Mouse (Mus musculus): ENCODE measurements around the gene Tcaf3. TPM values are rescaled to one million over a fixed set of nuclear protein-coding genes. Genes with fewer than 3 reads are reported as not detected.

Gene Tcaf3
- polyA plus RNA-seq, 1 experiment from 2014 or later = not detected

DNA sequence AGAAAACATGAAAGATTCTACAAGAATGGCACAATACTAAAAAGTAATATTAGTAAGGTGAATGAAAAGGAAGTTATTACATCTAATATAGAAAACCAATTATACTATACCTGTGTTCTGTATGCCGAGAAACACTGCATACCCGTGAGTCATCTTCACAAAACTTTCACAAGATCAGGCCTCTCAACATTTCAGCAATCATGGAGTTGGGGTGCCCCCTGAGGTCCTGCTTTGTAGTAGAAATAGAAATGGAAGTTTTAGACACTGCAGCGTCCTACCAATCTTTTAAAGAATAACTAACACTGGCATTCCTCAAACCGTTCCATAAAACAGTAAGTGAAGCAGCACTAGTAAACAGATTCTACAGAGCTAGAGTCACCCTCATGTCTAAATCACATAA, 18.8 kb downstream of the Tcaf3 start:
- WGBS = 63% methylated on average over 4 of the region's 4 CpGs
- Histone ChIP-seq H3K9me3 (replicated peaks) (no peaks in the 10 kb centered on the region), H3K27me3 (no peaks in the 10 kb centered on the region), H3K9ac (no peak overlapping the region), H3K27ac (no peak overlapping the region), H3K4me2 (no peak overlapping the region), H3K36me3 (no peaks in the 10 kb centered on the region), H3K4me1 (replicated peaks) (peaks cover 7% of the 10 kb centered on the region), H3K4me3 (no peak overlapping the region)
- no peak for ATAC-seq (replicated peaks; ENCODE audit: insufficient number of reproducible peaks, insufficient read depth, low FRiP score, low read depth)

DNA sequence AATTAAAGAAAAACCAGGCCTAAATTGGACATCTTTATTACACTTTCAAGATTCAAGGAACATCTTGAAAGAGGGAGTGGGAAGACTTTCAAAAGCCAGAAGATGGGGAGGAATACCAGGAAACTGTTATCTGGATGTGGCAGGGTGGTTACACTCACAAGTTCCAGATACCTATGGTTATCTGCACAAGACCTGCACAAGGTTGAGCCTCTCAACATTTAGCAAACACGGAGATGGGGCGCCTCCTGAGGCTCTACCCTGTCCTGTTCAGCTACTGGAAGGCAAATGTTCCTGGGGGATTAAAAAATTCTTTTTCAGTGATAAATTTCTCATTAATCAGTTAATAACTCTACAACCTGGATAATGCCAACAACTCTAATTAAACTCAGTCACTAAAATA, 20.1 kb downstream of the Tcaf3 start:
- H3K4me2 ChIP-seq = no peak overlapping the region
- WGBS = 78% methylated on average over 2 of the region's 2 CpGs
- no peaks in the 10 kb centered on the region for H3K36me3 ChIP-seq
- no peaks in the 10 kb centered on the region for H3K9me3 ChIP-seq (replicated peaks)
- H3K4me3 ChIP-seq = no peak overlapping the region
- no peak overlapping the region for H3K27ac ChIP-seq
- no peak overlapping the region for H3K9ac ChIP-seq
- no peaks in the 10 kb centered on the region for H3K4me1 ChIP-seq (replicated peaks)
- no peak for ATAC-seq (replicated peaks; ENCODE audit: insufficient number of reproducible peaks, insufficient read depth, low FRiP score, low read depth)
- no peaks in the 10 kb centered on the region for H3K27me3 ChIP-seq

DNA sequence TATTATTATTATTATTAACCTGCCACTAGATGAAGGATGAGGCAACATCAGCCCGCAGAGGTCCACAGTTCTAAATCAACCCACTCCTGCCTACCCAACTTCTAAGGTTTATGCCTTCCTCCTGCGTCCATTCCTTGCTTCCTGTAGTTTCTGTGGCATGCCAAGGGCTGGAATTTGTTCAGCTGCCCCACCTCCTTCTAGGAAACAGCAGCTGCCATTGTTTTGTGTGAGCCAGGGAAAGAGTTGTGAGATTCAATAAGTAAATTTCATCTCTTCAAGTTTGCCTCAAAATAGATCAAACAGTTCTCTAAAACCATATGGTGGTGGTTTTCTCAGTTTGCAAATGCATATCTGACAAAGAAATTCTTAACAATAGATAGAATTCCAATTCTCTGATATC, 29.3 kb downstream of the Tcaf3 start:
- 66% methylated on average over 2 of the region's 2 CpGs for WGBS
- Histone ChIP-seq H3K27ac (no peak overlapping the region), H3K9me3 (replicated peaks) (no peaks in the 10 kb centered on the region), H3K9ac (no peak overlapping the region), H3K4me3 (no peak overlapping the region), H3K27me3 (no peaks in the 10 kb centered on the region), H3K4me1 (replicated peaks) (no peaks in the 10 kb centered on the region), H3K4me2 (no peak overlapping the region), H3K36me3 (no peaks in the 10 kb centered on the region)
- ATAC-seq (replicated peaks; ENCODE audit: insufficient number of reproducible peaks, insufficient read depth, low FRiP score, low read depth) = no peak

DNA sequence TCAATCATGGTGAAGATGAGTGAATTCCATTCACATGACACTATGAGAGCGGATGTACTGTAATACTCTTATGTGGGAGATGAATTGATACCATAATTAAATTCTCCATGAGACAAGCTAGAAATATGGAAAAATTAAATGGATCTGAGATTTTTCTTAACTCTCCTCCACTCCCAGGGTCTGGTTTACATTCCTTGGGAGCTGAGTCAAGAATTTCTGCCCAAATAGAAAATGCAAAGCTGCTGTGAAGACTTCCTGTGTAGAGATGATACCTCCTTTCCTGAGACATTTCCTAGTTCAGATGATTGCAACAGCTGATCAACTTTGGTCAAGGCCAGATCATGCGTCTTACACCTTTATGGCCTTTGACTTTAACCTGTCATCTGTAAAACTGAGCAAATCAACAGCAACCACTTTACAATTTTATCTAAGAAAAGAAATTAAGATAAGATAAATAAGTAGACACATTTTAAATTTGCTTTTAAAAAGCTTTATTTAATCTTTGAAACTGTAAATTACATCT, 31.4 kb downstream of the Tcaf3 start:
- Histone ChIP-seq H3K4me1 (replicated peaks) (peaks cover 4% of the 10 kb centered on the region), H3K4me3 (no peak overlapping the region), H3K4me2 (no peak overlapping the region), H3K27ac (no peak overlapping the region), H3K36me3 (no peaks in the 10 kb centered on the region), H3K9ac (no peak overlapping the region), H3K9me3 (replicated peaks) (no peaks in the 10 kb centered on the region), H3K27me3 (no peaks in the 10 kb centered on the region)
- 74% methylated on average over 2 of the region's 2 CpGs for WGBS
- no peak for ATAC-seq (replicated peaks; ENCODE audit: insufficient number of reproducible peaks, insufficient read depth, low FRiP score, low read depth)

DNA sequence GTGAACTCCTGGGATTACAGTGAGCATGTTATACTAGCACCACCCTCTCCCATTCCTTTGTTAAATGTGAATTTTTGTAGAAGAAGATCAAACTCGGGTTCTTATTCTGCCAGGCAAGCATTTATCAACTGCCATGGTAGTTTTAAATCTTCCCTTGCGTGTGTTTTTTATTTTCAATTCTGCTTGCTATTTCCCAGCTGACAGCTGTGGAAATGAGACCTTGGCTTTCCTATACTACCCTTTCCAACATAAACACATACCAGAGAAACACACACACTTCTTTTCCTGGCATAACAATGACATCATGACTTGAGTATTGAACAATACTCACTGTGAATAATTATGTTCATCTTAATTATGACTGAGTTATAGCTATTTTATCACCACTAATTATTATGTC, 35.2 kb downstream of the Tcaf3 start:
- H3K36me3 ChIP-seq = no peaks in the 10 kb centered on the region
- H3K4me2 ChIP-seq = no peak overlapping the region
- no peaks in the 10 kb centered on the region for H3K27me3 ChIP-seq
- H3K9ac ChIP-seq = no peak overlapping the region
- H3K4me1 ChIP-seq (replicated peaks) = peaks cover 19% of the 10 kb centered on the region
- no peak overlapping the region for H3K4me3 ChIP-seq
- H3K27ac ChIP-seq = 0 out of 2 replicates have a peak overlapping the region, but pooled peaks have one; percentile 12
- no peaks in the 10 kb centered on the region for H3K9me3 ChIP-seq (replicated peaks)
- ATAC-seq (replicated peaks; ENCODE audit: insufficient number of reproducible peaks, insufficient read depth, low FRiP score, low read depth) = no peak
- 52% methylated on average over 2 of the region's 2 CpGs for WGBS

DNA sequence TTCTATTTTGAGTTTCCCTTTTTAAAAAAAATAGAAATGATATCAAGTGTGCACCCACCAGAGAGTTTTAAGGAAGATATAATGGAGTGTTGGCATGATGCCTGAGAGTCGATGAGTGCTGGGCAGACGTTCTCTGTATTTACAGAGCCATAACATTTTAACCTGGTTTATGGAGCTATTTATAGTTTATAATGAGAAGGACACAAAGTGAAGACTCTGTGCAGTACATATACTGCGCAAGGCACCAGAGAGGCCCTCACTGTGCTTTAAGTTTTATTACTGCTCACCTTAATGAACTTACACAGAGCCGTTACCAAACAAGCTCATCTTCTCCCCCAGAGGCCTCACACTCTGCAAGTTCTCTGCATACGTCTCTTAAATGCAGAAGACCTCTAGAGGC, 36.6 kb downstream of the Tcaf3 start:
- H3K9me3 ChIP-seq (replicated peaks) = no peaks in the 10 kb centered on the region
- no peak overlapping the region for H3K9ac ChIP-seq
- no peak overlapping the region for H3K4me2 ChIP-seq
- ATAC-seq (replicated peaks; ENCODE audit: insufficient number of reproducible peaks, insufficient read depth, low FRiP score, low read depth) = peak; percentile 83; the same call in 1 of the 2 replicates
- 38% methylated on average over 5 of the region's 5 CpGs for WGBS
- H3K27ac ChIP-seq = peak overlapping the region; percentile 63
- H3K27me3 ChIP-seq = no peaks in the 10 kb centered on the region
- H3K4me3 ChIP-seq = no peak overlapping the region
- H3K4me1 ChIP-seq (replicated peaks) = peaks cover 19% of the 10 kb centered on the region
- no peaks in the 10 kb centered on the region for H3K36me3 ChIP-seq

DNA sequence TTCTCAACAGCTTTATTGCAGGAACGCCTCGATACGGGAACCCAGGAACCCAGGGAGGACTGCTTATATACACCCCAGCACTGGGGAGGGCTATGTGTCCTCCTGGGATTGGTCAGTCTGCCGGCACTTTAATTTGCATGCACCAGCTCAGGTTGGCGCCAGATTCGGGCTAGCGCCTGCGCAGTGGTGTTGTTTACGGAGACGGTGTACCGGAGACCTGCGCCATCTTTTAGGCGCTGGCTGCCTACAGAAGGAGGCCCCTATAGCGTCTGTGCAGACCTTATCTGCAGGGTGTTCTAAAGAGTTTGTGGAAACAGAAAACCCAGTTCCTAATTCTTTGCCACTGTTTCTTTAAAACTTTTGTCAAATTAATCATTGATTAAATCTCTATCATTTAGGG, 38.9 kb downstream of the Tcaf3 start:
- H3K9ac ChIP-seq = no peak overlapping the region
- H3K27ac ChIP-seq = no peak overlapping the region
- no peaks in the 10 kb centered on the region for H3K27me3 ChIP-seq
- no peaks in the 10 kb centered on the region for H3K36me3 ChIP-seq
- WGBS = 94% methylated on average over 14 of the region's 14 CpGs
- no peak overlapping the region for H3K4me3 ChIP-seq
- no peak overlapping the region for H3K4me2 ChIP-seq
- no peaks in the 10 kb centered on the region for H3K9me3 ChIP-seq (replicated peaks)
- peaks cover 19% of the 10 kb centered on the region for H3K4me1 ChIP-seq (replicated peaks)
- ATAC-seq (replicated peaks; ENCODE audit: insufficient number of reproducible peaks, insufficient read depth, low FRiP score, low read depth) = no peak

DNA sequence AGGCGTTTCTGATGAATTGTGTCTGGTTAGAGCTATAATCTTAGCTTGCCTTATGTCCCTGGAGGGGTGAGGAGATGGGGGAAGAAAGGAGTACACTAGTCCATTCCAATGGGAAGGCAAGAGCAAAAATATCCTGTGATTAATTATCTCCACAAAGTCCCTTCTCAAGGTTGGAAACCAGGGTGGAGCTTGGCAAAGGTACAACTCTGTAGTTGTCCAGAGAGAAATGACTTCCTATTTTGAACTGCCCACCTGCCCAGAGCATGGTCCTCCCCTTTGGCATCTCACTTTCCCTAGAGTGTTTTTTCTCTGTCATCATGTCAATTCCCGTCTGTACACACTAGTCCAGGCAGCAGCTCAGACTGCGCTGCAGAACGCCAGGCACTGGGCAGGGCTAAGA, 50.0 kb downstream of the Tcaf3 start, which contains the start of gene Olfr455:
Gene Olfr455, minus strand, starts transcription at position 127 of the 400 bp plus-strand sequence.
- Histone ChIP-seq H3K36me3 (no peaks in the 10 kb centered on the region), H3K4me2 (no peak within 1 kb of the TSS), H3K4me1 (replicated peaks) (peaks cover 12% of the 10 kb centered on the region), H3K4me3 (no peak within 1 kb of the TSS), H3K9me3 (replicated peaks) (no peaks in the 10 kb centered on the region), H3K27ac (no peak within 1 kb of the TSS), H3K9ac (no peak within 1 kb of the TSS), H3K27me3 (no peaks in the 10 kb centered on the region)
- WGBS = 64% methylated on average over 4 of the region's 4 CpGs
- no peak for ATAC-seq (replicated peaks; ENCODE audit: insufficient number of reproducible peaks, insufficient read depth, low FRiP score, low read depth)

DNA sequence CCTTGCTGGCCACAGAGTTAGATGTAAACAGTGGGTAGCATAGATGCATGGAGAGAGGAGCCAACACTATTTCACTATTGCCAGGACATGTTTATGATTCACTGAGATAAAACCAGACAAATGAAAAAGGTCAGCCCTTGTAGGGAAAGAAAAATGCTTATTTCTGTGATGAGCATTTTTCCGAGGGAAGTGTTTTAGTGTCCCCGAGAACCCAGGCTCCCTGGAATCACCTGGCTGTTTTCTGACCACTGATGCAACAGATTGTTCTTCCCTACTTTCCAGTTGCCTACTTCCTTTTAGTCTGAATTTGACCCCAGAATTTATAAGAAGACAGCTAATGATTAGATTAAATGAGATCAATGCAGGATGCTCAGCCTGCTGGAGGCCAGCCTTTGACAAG, 51.3 kb downstream of the Tcaf3 start:
- H3K4me3 ChIP-seq = no peak overlapping the region
- ATAC-seq (replicated peaks; ENCODE audit: insufficient number of reproducible peaks, insufficient read depth, low FRiP score, low read depth) = no peak
- peaks cover 15% of the 10 kb centered on the region for H3K4me1 ChIP-seq (replicated peaks)
- no peak overlapping the region for H3K4me2 ChIP-seq
- H3K27ac ChIP-seq = no peak overlapping the region
- H3K9me3 ChIP-seq (replicated peaks) = no peaks in the 10 kb centered on the region
- WGBS = 83% methylated on average over 2 of the region's 2 CpGs
- no peaks in the 10 kb centered on the region for H3K27me3 ChIP-seq
- no peak overlapping the region for H3K9ac ChIP-seq
- H3K36me3 ChIP-seq = no peaks in the 10 kb centered on the region

DNA sequence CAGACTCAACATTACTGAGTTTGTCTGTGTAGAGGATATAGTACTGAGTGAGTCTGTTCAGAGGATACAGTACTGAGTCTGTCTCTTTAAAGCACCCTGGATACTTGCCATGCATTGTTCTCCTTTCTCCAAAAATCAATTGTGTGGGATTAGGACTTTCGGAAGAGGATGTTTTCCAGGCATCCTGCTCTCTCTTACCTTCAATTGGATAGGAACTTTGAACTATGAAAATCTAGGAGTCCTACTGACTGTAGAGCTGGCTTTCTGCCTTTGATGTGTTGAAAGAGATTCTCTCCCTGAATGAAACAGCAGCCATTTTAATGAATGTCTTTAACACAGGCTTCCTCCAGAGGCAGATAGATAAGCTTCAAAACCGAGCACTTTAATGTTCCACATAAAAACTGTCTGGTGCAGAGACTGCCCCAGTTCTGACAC, 52.0 kb downstream of the Tcaf3 start:
- H3K27ac ChIP-seq = 0 out of 2 replicates have a peak overlapping the region, but pooled peaks have one; percentile 5
- H3K4me2 ChIP-seq = no peak overlapping the region
- H3K36me3 ChIP-seq = no peaks in the 10 kb centered on the region
- WGBS = 28% methylated on average over 2 of the region's 2 CpGs
- no peak; the same call in 1 of the 2 replicates for ATAC-seq (replicated peaks; ENCODE audit: insufficient number of reproducible peaks, insufficient read depth, low FRiP score, low read depth)
- H3K4me3 ChIP-seq = no peak overlapping the region
- no peak overlapping the region for H3K9ac ChIP-seq
- H3K4me1 ChIP-seq (replicated peaks) = peaks cover 15% of the 10 kb centered on the region
- no peaks in the 10 kb centered on the region for H3K9me3 ChIP-seq (replicated peaks)
- H3K27me3 ChIP-seq = no peaks in the 10 kb centered on the region

DNA sequence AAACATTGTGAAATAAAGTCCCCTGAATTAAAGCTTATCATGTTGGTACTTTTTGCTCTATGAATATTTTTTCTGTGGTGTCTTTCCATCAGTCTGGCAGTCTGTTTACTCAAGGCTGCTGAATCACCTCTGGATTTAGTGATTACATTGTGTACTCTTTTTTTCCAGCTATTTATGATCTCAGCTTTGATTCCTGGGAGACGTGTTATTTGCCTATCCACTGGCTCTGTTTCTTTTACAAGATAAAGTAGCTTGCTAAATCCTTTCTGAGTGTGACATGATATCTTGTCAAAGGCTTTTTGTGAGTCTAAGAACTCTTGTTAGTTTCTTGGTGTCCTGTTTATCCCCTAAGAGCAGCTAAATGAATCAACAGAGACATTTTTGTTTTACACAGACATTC, 52.6 kb downstream of the Tcaf3 start:
- ATAC-seq (replicated peaks; ENCODE audit: insufficient number of reproducible peaks, insufficient read depth, low FRiP score, low read depth) = no peak
- no peaks in the 10 kb centered on the region for H3K36me3 ChIP-seq
- H3K27me3 ChIP-seq = no peaks in the 10 kb centered on the region
- no peak overlapping the region for H3K27ac ChIP-seq
- H3K4me3 ChIP-seq = no peak overlapping the region
- WGBS = 37% methylated on average over 1 of the region's 1 CpGs
- H3K4me2 ChIP-seq = no peak overlapping the region
- no peak overlapping the region for H3K9ac ChIP-seq
- peaks cover 15% of the 10 kb centered on the region for H3K4me1 ChIP-seq (replicated peaks)
- no peaks in the 10 kb centered on the region for H3K9me3 ChIP-seq (replicated peaks)

Measured in heart, embryonic 15.5 days (tissue).